Mouse (Mus musculus): ENCODE results near the gene 4930519P11Rik. TPM values are rescaled to one million over a fixed set of nuclear protein-coding genes. Genes with fewer than 3 reads are reported as not detected.

The 4930519P11Rik gene
- total RNA-seq (2021) = not detected
- long read RNA-seq, experiment 1 = 0 reads
- long read RNA-seq, experiment 2 = 0 reads

DNA sequence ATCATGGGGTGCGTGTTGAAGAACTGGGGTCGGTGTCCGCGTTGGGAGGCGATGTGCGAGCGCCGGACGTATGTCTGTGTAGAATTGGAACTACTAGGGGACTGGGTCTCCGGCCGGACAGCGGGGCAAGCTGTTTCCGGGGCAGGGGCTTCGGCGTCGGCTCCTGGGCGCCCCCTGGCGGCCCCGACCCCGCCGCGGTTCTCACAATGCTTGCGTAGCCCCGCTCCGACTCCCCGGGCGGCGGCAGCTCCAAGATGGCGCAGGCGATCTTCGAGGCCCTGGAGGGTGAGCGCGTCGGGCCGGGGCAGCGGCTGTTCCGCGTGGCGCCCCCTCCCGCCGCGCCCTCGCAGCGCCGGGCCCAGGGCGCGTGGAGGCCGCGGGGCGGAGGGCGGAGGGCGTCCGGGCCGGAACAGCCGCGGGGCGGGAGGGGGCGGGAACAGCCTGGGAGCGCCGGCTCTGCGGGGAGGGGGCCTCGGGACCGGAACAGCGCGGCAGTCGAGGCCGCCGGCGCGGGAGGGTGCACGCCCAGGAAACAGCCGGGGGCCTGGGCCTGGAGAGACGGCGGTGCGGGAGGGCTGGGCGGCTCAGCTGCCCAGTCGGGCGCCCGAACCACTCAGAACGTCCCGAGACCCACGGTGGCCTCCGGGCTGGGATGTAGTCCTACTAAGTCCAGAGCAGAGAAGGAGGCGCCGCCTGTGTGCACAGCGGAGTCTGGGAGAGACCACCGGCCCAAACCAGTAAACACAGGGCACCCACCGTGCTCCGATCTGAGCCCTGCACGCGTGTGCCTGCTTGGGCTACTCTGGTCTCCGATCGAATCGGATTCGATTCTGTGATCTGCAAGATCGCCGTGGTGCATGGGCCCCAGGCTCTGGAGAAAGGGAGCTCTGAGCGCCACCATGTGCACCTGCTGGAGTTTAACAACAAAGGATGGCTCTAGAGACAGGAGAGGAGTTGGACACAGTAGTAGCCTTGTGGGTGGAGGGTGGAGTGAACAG, at the start of gene 4930519P11Rik, which contains the start of gene Zfp341:
4930519P11Rik (minus strand) TSS at position 320 of the 998 bp plus-strand sequence.
Zfp341 (plus strand) TSS at position 180 of the 998 bp plus-strand sequence.
- H3K4me3 ChIP-seq = peak within 1 kb of the TSS; percentile 84
- peak; percentile 92 for TF ChIP-seq CTCF (conservative IDR thresholded peaks at IDR 0.05)
- peak within 1 kb of the TSS; percentile 97 for H3K27ac ChIP-seq
- DNase-seq (ENCODE audit: low spot score in 2 of 2) = peak; percentile 88 to 89

- peak overlapping the region; percentile 94 for H3K4me3 ChIP-seq
- H3K27ac ChIP-seq = peak overlapping the region; percentile 95; the same call in 1 of the 2 replicates
- DNase-seq (ENCODE audit: low spot score in 2 of 2) = no peak
- TF ChIP-seq CTCF (conservative IDR thresholded peaks at IDR 0.05) = no peak
These were observed 46.4 kb upstream of the 4930519P11Rik start for GRCm38 (mm10) chr2:154659531-154660074.

- Histone ChIP-seq H3K27ac (peak overlapping the region; percentile 95; the same call in 1 of the 2 replicates), H3K4me3 (peak overlapping the region; percentile 94)
- DNase-seq (ENCODE audit: low spot score in 2 of 2) = no peak
- no peak for TF ChIP-seq CTCF (conservative IDR thresholded peaks at IDR 0.05)
These were observed 45.8 kb upstream of the 4930519P11Rik start for GRCm38 (mm10) chr2:154659070-154659469.

DNA sequence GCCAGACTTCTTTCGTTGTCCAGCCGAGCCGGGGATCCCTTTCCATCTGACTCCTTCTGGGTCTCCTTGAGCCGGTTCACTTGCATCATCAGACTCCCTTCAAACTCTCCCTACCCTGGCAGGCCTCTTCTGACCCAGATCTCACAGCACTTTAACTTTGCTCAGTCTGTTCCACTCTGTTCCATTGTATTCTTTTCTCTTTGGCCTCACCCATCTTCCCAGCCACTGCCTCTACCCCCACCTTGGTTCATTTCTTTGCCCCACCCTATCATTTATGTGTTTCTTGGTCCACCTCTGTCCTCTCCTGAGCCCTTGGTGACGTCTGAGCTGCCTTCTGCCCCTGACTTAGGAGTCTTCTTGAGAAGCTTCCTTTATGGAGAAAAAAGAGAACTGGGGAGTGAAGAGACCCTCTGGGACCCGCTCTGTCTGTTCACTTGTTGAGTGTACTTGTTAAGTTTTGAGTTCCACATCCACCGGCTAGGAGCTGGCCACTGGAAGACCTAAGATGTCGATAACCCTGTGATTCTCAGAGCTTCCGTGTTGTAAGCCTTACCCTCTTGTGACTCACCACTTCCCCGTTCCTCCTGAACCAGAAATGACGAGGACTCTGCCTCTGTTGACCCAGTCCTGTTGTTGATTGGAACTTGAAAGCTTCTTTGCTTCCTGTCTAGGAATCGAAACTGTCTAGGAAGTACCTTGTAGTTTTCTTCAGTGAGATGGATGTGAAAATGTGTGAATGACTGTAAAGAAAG, 44.4 kb upstream of the 4930519P11Rik start:
- Histone ChIP-seq H3K4me3 (peak overlapping the region; percentile 94), H3K27ac (peak overlapping the region; percentile 95)
- TF ChIP-seq CTCF (conservative IDR thresholded peaks at IDR 0.05) = no peak
- no peak for DNase-seq (ENCODE audit: low spot score in 2 of 2)

- H3K4me3 ChIP-seq = peak overlapping the region; percentile 94
- peak overlapping the region; percentile 95 for H3K27ac ChIP-seq
- TF ChIP-seq CTCF (conservative IDR thresholded peaks at IDR 0.05) = no peak
- DNase-seq (ENCODE audit: low spot score in 2 of 2) = peak; percentile 97 to 98
These were observed 43.7 kb upstream of the 4930519P11Rik start for GRCm38 (mm10) chr2:154656710-154657485.

GRCm38 (mm10) chr2:154655878-154656414, 42.7 kb upstream of the 4930519P11Rik start:
- Histone ChIP-seq H3K27ac (peak overlapping the region; percentile 74), H3K4me3 (no peak overlapping the region)
- no peak for DNase-seq (ENCODE audit: low spot score in 2 of 2)
- no peak for TF ChIP-seq CTCF (conservative IDR thresholded peaks at IDR 0.05)

GRCm38 (mm10) chr2:154654976-154655375, 41.7 kb upstream of the 4930519P11Rik start:
- H3K4me3 ChIP-seq = no peak overlapping the region
- TF ChIP-seq CTCF (conservative IDR thresholded peaks at IDR 0.05) = no peak
- DNase-seq (ENCODE audit: low spot score in 2 of 2) = no peak
- no peak overlapping the region for H3K27ac ChIP-seq

GRCm38 (mm10) chr2:154651363-154651762, 38.1 kb upstream of the 4930519P11Rik start, which contains the start of gene Chmp4b:
TSS of gene Chmp4b (plus strand) at chr2:154651705.
- Histone ChIP-seq H3K27ac (no peak within 1 kb of the TSS), H3K4me3 (no peak within 1 kb of the TSS)
- TF ChIP-seq CTCF (conservative IDR thresholded peaks at IDR 0.05) = no peak
- no peak for DNase-seq (ENCODE audit: low spot score in 2 of 2)

DNA sequence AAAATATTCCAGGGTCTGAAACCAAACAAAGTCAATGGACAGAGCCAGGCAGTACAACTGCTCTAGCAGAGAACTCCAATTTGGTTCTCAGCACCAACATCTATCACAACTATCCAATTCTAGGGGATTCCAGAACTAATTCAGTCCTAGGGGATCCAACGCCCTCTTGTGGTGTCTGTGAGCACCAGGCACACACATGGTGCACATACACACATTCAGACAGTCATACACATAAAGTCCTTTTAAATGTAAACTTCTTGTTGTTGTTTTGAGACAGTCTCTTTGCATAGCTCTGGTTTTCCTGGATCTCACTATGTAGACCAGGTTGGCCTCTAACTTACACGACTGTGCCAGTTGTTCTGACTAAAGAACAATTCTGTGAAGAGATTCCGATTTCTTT, 37.2 kb upstream of the 4930519P11Rik start:
- Histone ChIP-seq H3K27ac (no peak overlapping the region), H3K4me3 (no peak overlapping the region)
- no peak for TF ChIP-seq CTCF (conservative IDR thresholded peaks at IDR 0.05)
- no peak for DNase-seq (ENCODE audit: low spot score in 2 of 2)

- H3K4me3 ChIP-seq = no peak overlapping the region
- H3K27ac ChIP-seq = no peak overlapping the region
- no peak for DNase-seq (ENCODE audit: low spot score in 2 of 2)
- peak; percentile 76 for TF ChIP-seq CTCF (conservative IDR thresholded peaks at IDR 0.05)
These were observed 34.8 kb upstream of the 4930519P11Rik start for GRCm38 (mm10) chr2:154648086-154648485.

- TF ChIP-seq CTCF (conservative IDR thresholded peaks at IDR 0.05) = peak; percentile 81
- H3K27ac ChIP-seq = no peak overlapping the region
- no peak overlapping the region for H3K4me3 ChIP-seq
- DNase-seq (ENCODE audit: low spot score in 2 of 2) = peak in 1 of 2 experiments; percentile 42
These were observed 33.4 kb upstream of the 4930519P11Rik start for GRCm38 (mm10) chr2:154646634-154647033.
